Mouse (Mus musculus): ENCODE results near the gene Actn4.

Gene Actn4

GRCm38 (mm10) chr7:28924802-28925201, 37.3 kb downstream of the Actn4 start:
- DNase-seq (ENCODE audit: low read depth, low spot score), result no peak

- DNase-seq (ENCODE audit: low read depth, low spot score), result no peak
Measured at GRCm38 (mm10) chr7:28923865-28924291, 38.3 kb downstream of the Actn4 start.

- no peak for DNase-seq (ENCODE audit: low read depth, low spot score)
Measured at GRCm38 (mm10) chr7:28922606-28923005, 39.5 kb downstream of the Actn4 start.

- DNase-seq (ENCODE audit: low read depth, low spot score), result no peak
Measured at GRCm38 (mm10) chr7:28921722-28922465, 40.2 kb downstream of the Actn4 start.

- peak; percentile 20 for DNase-seq (ENCODE audit: low read depth, low spot score)
Measured at GRCm38 (mm10) chr7:28921178-28921577, 41.0 kb downstream of the Actn4 start.

GRCm38 (mm10) chr7:28919815-28920214, 42.3 kb downstream of the Actn4 start:
- no peak for DNase-seq (ENCODE audit: low read depth, low spot score)

- DNase-seq (ENCODE audit: low read depth, low spot score), result no peak
Measured at GRCm38 (mm10) chr7:28918540-28918939, 43.6 kb downstream of the Actn4 start.

GRCm38 (mm10) chr7:28917503-28918426, 44.4 kb downstream of the Actn4 start:
- DNase-seq (ENCODE audit: low read depth, low spot score), result no peak

- no peak for DNase-seq (ENCODE audit: low read depth, low spot score)
Measured at GRCm38 (mm10) chr7:28916491-28916890, 45.6 kb downstream of the Actn4 start.

- DNase-seq (ENCODE audit: low read depth, low spot score), result no peak
Measured at GRCm38 (mm10) chr7:28913171-28913570, 49.0 kb downstream of the Actn4 start.

- no peak for DNase-seq (ENCODE audit: low read depth, low spot score)
Measured at GRCm38 (mm10) chr7:28911632-28912031, 50.5 kb downstream of the Actn4 start.

- no peak for DNase-seq (ENCODE audit: low read depth, low spot score)
Measured at GRCm38 (mm10) chr7:28907195-28907594, 54.9 kb downstream of the Actn4 start.

- no peak for DNase-seq (ENCODE audit: low read depth, low spot score)
Measured at GRCm38 (mm10) chr7:28903778-28904177, 58.4 kb downstream of the Actn4 start.

- DNase-seq (ENCODE audit: low read depth, low spot score), result no peak
Measured at GRCm38 (mm10) chr7:28902809-28903208, 59.3 kb downstream of the Actn4 start.

GRCm38 (mm10) chr7:28902180-28902579, 60.0 kb downstream of the Actn4 start:
- no peak for DNase-seq (ENCODE audit: low read depth, low spot score)

GRCm38 (mm10) chr7:28901311-28902125, 60.6 kb downstream of the Actn4 start:
- DNase-seq (ENCODE audit: low read depth, low spot score), result no peak

- DNase-seq (ENCODE audit: low read depth, low spot score), result no peak
Measured at GRCm38 (mm10) chr7:28899972-28900371, 62.2 kb downstream of the Actn4 start.

GRCm38 (mm10) chr7:28897661-28898060, 64.5 kb downstream of the Actn4 start:
- DNase-seq (ENCODE audit: low read depth, low spot score), result no peak

- DNase-seq (ENCODE audit: low read depth, low spot score), result no peak
Measured at GRCm38 (mm10) chr7:28894942-28895341, 67.2 kb downstream of the Actn4 start.

- no peak for DNase-seq (ENCODE audit: low read depth, low spot score)
Measured at GRCm38 (mm10) chr7:28893643-28894265, 68.4 kb downstream of the Actn4 start.

- DNase-seq (ENCODE audit: low read depth, low spot score), result no peak
Measured at GRCm38 (mm10) chr7:28892601-28893000, 69.5 kb downstream of the Actn4 start.
